Mouse (Mus musculus) stomach, embryonic 16.5 days (tissue): ENCODE measurements around the gene Gfral. TPM values are rescaled to one million over a fixed set of nuclear protein-coding genes. Genes with fewer than 3 reads are reported as not detected.
"Not testable (repeated sequence)": the region's sequence is repeated elsewhere in the genome, so short reads cannot be mapped to it uniquely, and the experiment has no call there.

Source experiments
- ATAC-seq: fragments of 200-750 bp; cut with Nextera tagmentation; 2 replicates; pipeline ENCODE4 v1.8.0; 2017; ENCODE audit warnings: moderate number of reproducible peaks, moderate TSS enrichment; ENCODE audit not compliant: insufficient read depth, low FRiP score
- H3K27ac ChIP-seq: fragments of 300-500 bp; sonication (generic); 2 replicates; pipeline ENCODE4 v1.5.1; 2014; ENCODE audit warnings: low read length
- H3K27me3 ChIP-seq: fragments of 300-500 bp; sonication (generic); 2 replicates; pipeline ENCODE4 v1.6.1; 2014; ENCODE audit warnings: low read length, control low read depth, mixed read lengths; ENCODE audit not compliant: control insufficient read depth, insufficient read depth
- H3K36me3 ChIP-seq: fragments of 300-500 bp; sonication (generic); 2 replicates; pipeline ENCODE4 v1.6.1; 2014; ENCODE audit warnings: low read length; ENCODE audit not compliant: control insufficient read depth, insufficient read depth
- H3K4me1 ChIP-seq: fragments of 300-500 bp; sonication (generic); 2 replicates; pipeline ENCODE4 v1.6.1; 2014; ENCODE audit warnings: low read length, control low read depth, mixed read lengths; ENCODE audit not compliant: control insufficient read depth, insufficient read depth
- H3K4me2 ChIP-seq: fragments of 300-500 bp; sonication (generic); 2 replicates; pipeline ENCODE4 v1.6.1; 2014; ENCODE audit warnings: low read depth, low read length, mixed read lengths
- H3K4me3 ChIP-seq: fragments of 300-500 bp; sonication (generic); replicated peaks from 2 replicates; pipeline ENCODE4 v1.5.1; 2014; ENCODE audit warnings: mild to moderate bottlenecking, low read length
- H3K9ac ChIP-seq: fragments of 300-500 bp; sonication (generic); 2 replicates; pipeline ENCODE4 v1.6.1; 2014; ENCODE audit warnings: low read length
- H3K9me3 ChIP-seq: fragments of 300-500 bp; sonication (generic); replicated peaks from 2 replicates; pipeline ENCODE4 v1.6.1; 2016; ENCODE audit warnings: low read length, control low read depth; ENCODE audit not compliant: control insufficient read depth
- WGBS: fragments of 180-500 bp; shearing (Covaris S2); extraction: QIAGEN DNeasy Blood & Tissue Kit; methylation state at CpG from one replicate; pipeline ENCODE4 v1.1.7; 2014; 5-methylcytosine and 5-hydroxymethylcytosine counted together
- polyA plus RNA-seq: library from polyadenylated mRNA; unstranded; fragments of >200 nt; fragmentation: Nextera tagmentation; extraction: Ambion mirVana; gene quantifications from 2 replicates; pipeline ENCODE4 v1.2.1, GENCODE M21; 2015

Gene Gfral
- polyA plus RNA-seq, 1 experiment from 2014 or later, result not detected

DNA sequence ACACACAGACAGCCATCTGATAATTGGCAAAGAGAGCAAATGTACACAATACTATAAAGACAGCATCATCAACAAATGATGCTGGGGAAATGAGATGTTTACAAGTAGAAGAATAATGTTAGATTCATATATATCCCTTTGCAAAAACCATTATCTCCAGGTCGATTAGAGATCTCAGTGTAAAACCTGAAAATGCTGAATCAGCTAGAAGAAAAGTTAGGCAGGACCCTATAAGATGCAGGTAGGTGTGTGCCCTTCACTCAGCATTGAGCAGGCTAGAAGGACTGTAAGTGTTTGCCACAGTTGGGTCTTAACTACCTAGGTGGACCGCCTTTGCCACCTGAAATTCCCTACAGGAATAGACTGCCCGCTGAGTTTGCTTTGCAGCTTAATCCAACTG is 67.9 kb downstream of the Gfral start:
- ATAC-seq, result no peak

DNA sequence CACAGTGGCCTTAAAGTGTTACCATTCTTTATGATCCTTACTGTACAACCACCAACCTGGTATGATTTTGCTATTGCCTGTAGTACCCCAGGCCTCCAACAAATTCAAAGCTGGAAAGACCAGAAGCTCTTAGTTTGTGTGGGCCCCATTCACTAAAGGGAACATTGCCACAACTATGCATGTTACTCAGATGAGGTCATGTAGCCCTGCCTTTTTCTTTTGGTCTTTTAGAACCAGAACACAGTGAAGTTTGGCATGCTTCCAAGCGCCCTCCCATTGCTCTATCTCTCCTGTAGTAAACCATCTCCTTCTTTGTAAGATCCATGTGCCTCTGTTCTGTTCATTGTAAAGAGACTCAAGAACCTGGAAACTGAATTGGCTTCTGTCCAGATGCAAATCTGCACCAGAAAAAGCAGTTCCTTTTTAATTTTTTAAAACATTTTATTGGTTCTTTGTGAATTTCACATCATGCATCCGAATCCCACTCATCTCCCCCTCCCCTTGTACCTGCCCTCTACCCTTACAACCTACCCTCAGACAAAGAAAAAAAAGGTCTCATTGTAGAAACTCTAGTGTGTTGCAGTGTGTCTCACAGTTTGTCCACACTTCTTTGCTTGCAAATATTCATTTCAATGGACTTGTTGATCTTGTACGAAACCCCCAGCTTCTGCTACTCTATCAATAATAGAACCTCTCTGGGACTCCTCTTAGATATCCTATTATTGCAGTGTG is 74.9 kb downstream of the Gfral start:
- Histone ChIP-seq H3K36me3 (no peaks in the 10 kb centered on the region), H3K4me1 (peaks cover 5% of the 10 kb centered on the region; the same call in 1 of the 2 replicates), H3K9me3 (no peaks in the 10 kb centered on the region), H3K9ac (no peak overlapping the region), H3K27me3 (no peaks in the 10 kb centered on the region), H3K4me3 (no peak overlapping the region), H3K27ac (peak overlapping the region; percentile 51), H3K4me2 (no peak overlapping the region)
- peak; percentile 68; the same call in 1 of the 2 replicates for ATAC-seq
- 69% methylated on average over 3 of the region's 3 CpGs for WGBS

More for the DNA sequence above, 67.9 kb downstream of the Gfral start:
- 63% methylated on average over 3 of the region's 3 CpGs for WGBS
- Histone ChIP-seq H3K9me3 (no peaks in the 10 kb centered on the region), H3K4me3 (no peak overlapping the region), H3K9ac (no peak overlapping the region), H3K27ac (no peak overlapping the region), H3K36me3 (no peaks in the 10 kb centered on the region), H3K4me2 (no peak overlapping the region), H3K4me1 (no peaks in the 10 kb centered on the region), H3K27me3 (no peaks in the 10 kb centered on the region)

DNA sequence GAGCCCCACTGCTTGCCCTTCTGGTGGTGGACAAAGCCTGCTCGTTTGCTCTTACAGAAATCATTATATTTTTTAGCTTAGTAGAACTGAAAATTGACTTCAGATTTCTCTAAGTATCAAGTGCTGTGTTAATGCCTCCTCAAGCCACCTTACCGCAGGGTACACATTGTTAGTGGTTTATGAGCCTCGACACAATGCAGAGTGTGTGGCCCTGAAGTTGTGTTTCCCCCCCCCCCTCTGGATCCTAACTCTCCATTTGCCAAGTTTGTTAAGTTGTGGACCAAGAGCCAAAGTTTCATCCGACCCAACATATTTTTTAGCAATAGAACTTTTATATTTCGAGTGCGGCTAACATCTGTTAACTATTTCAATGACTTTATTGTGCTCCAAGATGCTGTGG is 79.4 kb downstream of the Gfral start:
- no peak for ATAC-seq

DNA sequence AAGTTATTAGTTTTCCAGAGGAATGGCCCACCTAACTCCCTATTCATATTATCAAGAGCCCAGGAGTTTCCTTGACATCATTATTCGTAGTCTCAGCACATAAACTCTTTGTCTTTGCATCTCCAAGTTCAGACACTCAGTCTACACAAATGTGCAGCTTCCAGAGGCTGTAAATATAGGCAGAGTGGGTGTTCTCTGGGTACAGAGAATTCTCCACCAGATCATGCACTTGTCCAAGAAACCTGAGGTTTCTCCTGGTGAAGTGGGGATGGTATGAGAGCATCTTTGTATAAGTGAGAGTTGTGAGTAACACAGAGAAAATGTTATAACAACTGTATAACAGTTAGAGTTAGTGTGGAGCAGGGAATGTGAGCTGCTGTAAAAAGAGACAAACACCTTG is 84.1 kb downstream of the Gfral start:
- Histone ChIP-seq H3K4me2 (no peak overlapping the region), H3K27me3 (no peaks in the 10 kb centered on the region), H3K4me1 (no peaks in the 10 kb centered on the region), H3K9me3 (no peaks in the 10 kb centered on the region), H3K9ac (no peak overlapping the region), H3K27ac (no peak overlapping the region), H3K36me3 (no peaks in the 10 kb centered on the region), H3K4me3 (no peak overlapping the region)
- no peak for ATAC-seq
- 63% methylated on average over 1 of the region's 1 CpGs for WGBS

More for the DNA sequence above, 79.4 kb downstream of the Gfral start:
- Histone ChIP-seq H3K4me3 (no peak overlapping the region), H3K27ac (no peak overlapping the region), H3K4me2 (no peak overlapping the region), H3K36me3 (no peaks in the 10 kb centered on the region), H3K27me3 (no peaks in the 10 kb centered on the region), H3K9ac (no peak overlapping the region), H3K9me3 (no peaks in the 10 kb centered on the region), H3K4me1 (peaks cover 5% of the 10 kb centered on the region; the same call in 1 of the 2 replicates)
- WGBS, result 87% methylated on average over 6 of the region's 6 CpGs

DNA sequence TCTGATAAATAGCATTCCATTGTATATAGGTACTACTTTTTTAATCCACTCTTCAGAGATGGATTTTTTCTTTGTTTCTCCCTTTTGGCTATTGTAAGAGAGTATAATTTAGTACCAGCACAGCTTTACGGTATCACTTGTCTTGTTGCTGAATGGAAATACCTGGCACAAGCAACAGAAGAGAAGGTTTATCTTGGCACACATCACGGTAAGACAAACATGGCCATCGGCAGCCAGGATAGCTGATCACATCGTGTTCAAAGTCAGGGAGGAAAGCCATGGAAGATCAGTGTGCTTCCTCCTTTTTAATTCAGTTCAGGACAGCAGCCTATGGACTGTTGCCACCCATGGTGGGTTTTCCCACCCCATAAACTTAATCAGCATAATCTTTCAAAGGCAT is 89.2 kb downstream of the Gfral start:
- Histone ChIP-seq H3K4me1 (no peaks in the 10 kb centered on the region), H3K9me3 (no peaks in the 10 kb centered on the region), H3K27ac (no peak overlapping the region), H3K27me3 (no peaks in the 10 kb centered on the region), H3K9ac (no peak overlapping the region), H3K4me3 (no peak overlapping the region), H3K4me2 (no peak overlapping the region), H3K36me3 (no peaks in the 10 kb centered on the region)
- ATAC-seq, result no peak
- WGBS, result 68% methylated on average over 4 of the region's 4 CpGs

DNA sequence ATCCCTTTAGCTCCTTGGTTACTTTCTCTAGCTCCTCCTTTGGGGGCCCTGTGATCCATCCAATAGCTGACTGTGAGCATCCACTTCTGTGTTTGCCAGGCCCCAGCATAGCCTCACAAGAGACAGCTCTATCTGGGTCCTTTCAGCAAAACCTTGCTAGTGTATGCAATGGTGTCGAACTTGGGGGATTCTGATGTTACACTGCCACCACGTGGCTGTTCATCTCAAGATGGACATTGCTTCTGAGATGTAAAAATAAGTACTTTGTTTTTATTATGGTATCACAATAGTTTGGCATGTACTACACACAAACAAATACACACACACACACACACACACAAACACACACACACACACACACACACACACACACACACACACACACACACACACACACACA is 90.6 kb downstream of the Gfral start:
- H3K9me3 ChIP-seq, H3K4me1 ChIP-seq, H3K4me2 ChIP-seq, H3K27ac ChIP-seq, H3K36me3 ChIP-seq, ATAC-seq, H3K27me3 ChIP-seq, H3K4me3 ChIP-seq, H3K9ac ChIP-seq: not testable (repeated sequence)
- 4% methylated on average over 2 of the region's 2 CpGs for WGBS

Other genes with a start within 250 kb of the Gfral start
- gene Hmgcll1, start 198.8 kb downstream of the Gfral start, polyA plus RNA-seq, result 3.3 and 4.9 TPM in 2 replicates
- 0.10 TPM in 1 of 2 replicates, not detected in the other for gene Hcrtr2, start 110.2 kb upstream of the Gfral start, polyA plus RNA-seq